Mouse (Mus musculus) heart, adult 9 months (tissue): ENCODE data around the gene Nfe2l3.
"Not testable (repeated sequence)": the region's sequence is repeated elsewhere in the genome, so short reads cannot be mapped to it uniquely, and the experiment has no call there.

ENCODE experiments used
- DNase-seq, 2 experiments: peaks; one replicate each; pipeline ENCODE4 v3.0.0; 2022; ENCODE audit warnings: low spot score in 2 of 2

The Nfe2l3 gene

GRCm38 (mm10) chr6:51432535-51433397, at the start of gene Nfe2l3:
TSS of gene Nfe2l3 (plus strand) at chr6:51432670.
- DNase-seq = no peak

- peak; percentile 43 to 78 for DNase-seq
These were observed 48.4 kb upstream of the Nfe2l3 start for GRCm38 (mm10) chr6:51383769-51384755.

GRCm38 (mm10) chr6:51390505-51390904, 42.0 kb upstream of the Nfe2l3 start:
- DNase-seq = no peak

GRCm38 (mm10) chr6:51391816-51392490, 40.5 kb upstream of the Nfe2l3 start:
- no peak for DNase-seq

- DNase-seq = no peak
These were observed 38.9 kb upstream of the Nfe2l3 start for GRCm38 (mm10) chr6:51393341-51394128.

- not testable (repeated sequence) for DNase-seq
These were observed 38.1 kb upstream of the Nfe2l3 start for GRCm38 (mm10) chr6:51394367-51394766.

- not testable (repeated sequence) for DNase-seq
These were observed 37.5 kb upstream of the Nfe2l3 start for GRCm38 (mm10) chr6:51394963-51395362.

- DNase-seq = no peak
These were observed 37.0 kb upstream of the Nfe2l3 start for GRCm38 (mm10) chr6:51395486-51395885.

- peak; percentile 35 to 38 for DNase-seq
These were observed 33.4 kb upstream of the Nfe2l3 start for GRCm38 (mm10) chr6:51399113-51399518.

GRCm38 (mm10) chr6:51401294-51401693, 31.2 kb upstream of the Nfe2l3 start:
- no peak for DNase-seq

GRCm38 (mm10) chr6:51403598-51403997, 28.9 kb upstream of the Nfe2l3 start:
- no peak for DNase-seq

- no peak for DNase-seq
These were observed 28.0 kb upstream of the Nfe2l3 start for GRCm38 (mm10) chr6:51404502-51404901.

- no peak for DNase-seq
These were observed 16.0 kb upstream of the Nfe2l3 start for GRCm38 (mm10) chr6:51416433-51416832.

GRCm38 (mm10) chr6:51417306-51417936, 15.0 kb upstream of the Nfe2l3 start:
- DNase-seq = no peak

GRCm38 (mm10) chr6:51423466-51424122, 8.9 kb upstream of the Nfe2l3 start:
- DNase-seq = no peak

GRCm38 (mm10) chr6:51424537-51424936, 7.9 kb upstream of the Nfe2l3 start:
- no peak for DNase-seq

- no peak for DNase-seq
These were observed 1.8 kb downstream of the Nfe2l3 start for GRCm38 (mm10) chr6:51434270-51434669.

- DNase-seq = no peak
These were observed 5.2 kb downstream of the Nfe2l3 start for GRCm38 (mm10) chr6:51437665-51438064.

GRCm38 (mm10) chr6:51438826-51439330, 6.4 kb downstream of the Nfe2l3 start:
- DNase-seq = no peak
